Mouse (Mus musculus): ENCODE data around the gene Glod5.

DNA sequence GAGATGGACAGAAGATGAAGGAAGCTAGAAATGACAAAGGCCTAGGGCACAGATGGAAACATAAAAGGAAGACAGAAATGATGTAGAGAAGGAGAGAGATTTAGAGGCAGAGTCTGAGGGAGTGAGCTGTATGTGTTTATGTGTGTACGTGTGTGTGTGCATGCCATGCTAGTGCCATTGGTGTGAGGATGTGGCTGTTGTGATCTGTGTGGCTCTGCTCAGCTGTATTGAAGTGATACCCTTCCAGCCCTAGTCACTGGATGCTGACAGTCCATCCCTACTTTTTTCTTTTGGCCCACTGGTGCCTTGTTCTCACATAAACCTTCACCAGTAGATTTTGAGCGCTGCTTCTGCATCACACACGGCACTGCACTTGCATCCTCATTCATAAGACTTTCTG, 49.4 kb downstream of the Glod5 start:
- no peak for TF ChIP-seq CTCF (conservative IDR thresholded peaks at IDR 0.05; ENCODE audit: low read length)
- TF ChIP-seq NANOG (IDR thresholded peaks at IDR 0.05; ENCODE audit: borderline replicate concordance, low read length) = no peak
